Comparison of ENCODE assay signal across 26 mouse cellular contexts in the genomic region with DNA sequence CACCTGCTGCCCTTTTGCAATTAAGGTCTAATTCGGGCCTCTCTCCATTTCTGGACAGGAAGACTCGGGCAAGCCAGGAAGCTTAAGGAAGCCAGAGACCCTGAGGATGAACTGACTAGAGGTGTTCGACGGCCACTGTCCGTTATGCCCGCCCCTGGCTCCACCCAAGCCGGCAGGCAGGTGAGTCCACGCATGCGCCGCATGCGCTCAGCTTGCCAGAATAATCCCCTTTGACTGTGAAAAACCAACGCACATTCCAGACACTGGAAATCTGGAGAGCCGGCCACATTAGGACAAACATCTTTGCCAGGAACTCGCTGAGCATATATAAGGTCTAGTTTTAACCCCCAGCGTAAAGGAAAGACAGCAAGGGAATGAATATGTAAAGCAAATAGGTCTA. TPM values are rescaled to one million over a fixed set of nuclear protein-coding genes. Genes with fewer than 3 reads are reported as not detected.
DNase-seq lines count a peak whose midpoint lies in the region; ATAC-seq and TF ChIP-seq lines count a peak whose summit lies in the region.
"Had no signal": no experiment of that assay in that cellular context is flagged by ENCODE, and none has a peak within 500 bp of the region (broad histone marks: within the 10 kb centered on the region; RNA-seq: fewer than 3 reads in every experiment).

No protein-coding gene starts in this region.

- peak; percentile 1 for DNase-seq in cerebellum, adult 11 months
- DNase-seq in cerebellum, adult 8-10 months, result no peak
- DNase-seq in heart, adult 11 months, result peak; percentile 82
- DNase-seq in heart, adult 2 months, result no peak
- no peak for DNase-seq in hindbrain, postnatal 0 days (ENCODE audit: low spot score)
- DNase-seq: adrenal gland, adult 8-10 months; adrenal gland, postnatal 36 days; B cell, adult 2 months; forebrain, postnatal 0 days; gastrocnemius, postnatal 36 days; kidney, adult 11 months; kidney, adult 9 months had no signal

- 85% methylated on average over 15 of the region's 15 CpGs for WGBS in heart, adult 2 months
- WGBS in hindbrain, embryonic 13.5 days, result 90% methylated on average over 15 of the region's 15 CpGs
- 86% methylated on average over 15 of the region's 15 CpGs for WGBS in hindbrain, postnatal 0 days
- WGBS in forebrain, embryonic 13.5 days, result 88% methylated on average over 15 of the region's 15 CpGs

- peaks cover 6% of the 10 kb centered on the region; the same call in 1 of the 2 replicates for H3K79me2 ChIP-seq in heart, adult 2 months (replicated peaks; ENCODE audit: control insufficient read depth, insufficient read depth, low read length)

- H3K36me3 ChIP-seq in heart, adult 2 months (ENCODE audit: control insufficient read depth, insufficient read depth, low read length), result no peaks in the 10 kb centered on the region
- H3K36me3 ChIP-seq in hindbrain, embryonic 13.5 days, result peaks cover 31% of the 10 kb centered on the region
- no peaks in the 10 kb centered on the region; the same call in 1 of the 2 replicates for H3K36me3 ChIP-seq in hindbrain, postnatal 0 days (ENCODE audit: insufficient read depth, low read length)
- H3K36me3 ChIP-seq in E14TG2a.4 (ENCODE audit: insufficient read depth, low read length), result peaks cover 51% of the 10 kb centered on the region
- peaks cover 40% of the 10 kb centered on the region for H3K36me3 ChIP-seq in forebrain, embryonic 13.5 days (ENCODE audit: poor library complexity, severe bottlenecking)

- H3K4me2 ChIP-seq in hindbrain, embryonic 13.5 days, result no peak overlapping the region
- H3K4me2 ChIP-seq in hindbrain, postnatal 0 days (ENCODE audit: low read depth, low read length), result no peak overlapping the region
- no peak overlapping the region for H3K4me2 ChIP-seq in forebrain, embryonic 13.5 days
- H3K4me2 ChIP-seq: embryonic facial prominence, embryonic 13.5 days; forebrain, embryonic 12.5 days had no signal

- no peaks in the 10 kb centered on the region for H3K9me3 ChIP-seq in hindbrain, embryonic 13.5 days
- no peaks in the 10 kb centered on the region for H3K9me3 ChIP-seq in hindbrain, postnatal 0 days (ENCODE audit: low read length)
- H3K9me3 ChIP-seq in E14TG2a.4 (ENCODE audit: low read length), result no peaks in the 10 kb centered on the region
- H3K9me3 ChIP-seq in forebrain, embryonic 13.5 days (replicated peaks), result no peaks in the 10 kb centered on the region
- H3K9me3 ChIP-seq: embryonic facial prominence, embryonic 13.5 days; forebrain, embryonic 12.5 days had no signal

- no peak overlapping the region for H3K4me3 ChIP-seq in heart, adult 2 months
- H3K4me3 ChIP-seq in hindbrain, embryonic 13.5 days, result no peak overlapping the region
- H3K4me3 ChIP-seq in hindbrain, postnatal 0 days (ENCODE audit: low read length), result no peak overlapping the region
- peak overlapping the region; percentile 29; the same call in 1 of the 2 replicates for H3K4me3 ChIP-seq in E14TG2a.4 (replicated peaks; ENCODE audit: low read length)
- H3K4me3 ChIP-seq in forebrain, embryonic 13.5 days, result no peak overlapping the region
- H3K4me3 ChIP-seq: embryonic facial prominence, embryonic 13.5 days; forebrain, embryonic 12.5 days had no signal

- no peak for TF ChIP-seq EP300 in heart, adult 2 months (IDR thresholded peaks at IDR 0.05; ENCODE audit: insufficient read depth, low read depth, low read length)

- no peak overlapping the region for H3K9ac ChIP-seq in heart, adult 2 months (ENCODE audit: low read depth, low read length)
- peak overlapping the region; percentile 16; the same call in 1 of the 2 replicates for H3K9ac ChIP-seq in hindbrain, embryonic 13.5 days
- H3K9ac ChIP-seq in hindbrain, postnatal 0 days (replicated peaks; ENCODE audit: low read length), result no peak overlapping the region; the same call in 1 of the 2 replicates
- H3K9ac ChIP-seq in forebrain, embryonic 13.5 days, result no peak overlapping the region
- H3K9ac ChIP-seq: embryonic facial prominence, embryonic 13.5 days; forebrain, embryonic 12.5 days; forebrain, postnatal 0 days had no signal

- TF ChIP-seq CTCF in heart, adult 2 months (IDR thresholded peaks at IDR 0.05), result no peak
- no peak for TF ChIP-seq CTCF in hindbrain, postnatal 0 days (IDR thresholded peaks at IDR 0.05; ENCODE audit: low read depth)
- no peak for TF ChIP-seq CTCF in E14TG2a.4 (conservative IDR thresholded peaks at IDR 0.05; ENCODE audit: low read length)

- H3K27ac ChIP-seq in heart, adult 2 months, result no peak overlapping the region
- H3K27ac ChIP-seq in hindbrain, embryonic 13.5 days, result no peak overlapping the region
- H3K27ac ChIP-seq in hindbrain, postnatal 0 days, result no peak overlapping the region
- no peak overlapping the region for H3K27ac ChIP-seq in forebrain, embryonic 13.5 days
- H3K27ac ChIP-seq: embryonic facial prominence, embryonic 13.5 days; forebrain, embryonic 12.5 days had no signal

- intact Hi-C loops in heart, adult 2 months (cut with DNase I), result no loop called here

- H3K27me3 ChIP-seq in heart, adult 2 months (ENCODE audit: control insufficient read depth, insufficient read depth, low read length), result no peaks in the 10 kb centered on the region
- H3K27me3 ChIP-seq in hindbrain, embryonic 13.5 days, result no peaks in the 10 kb centered on the region
- H3K27me3 ChIP-seq in hindbrain, postnatal 0 days (ENCODE audit: insufficient read depth, low read length), result no peaks in the 10 kb centered on the region
- H3K27me3 ChIP-seq in E14TG2a.4 (ENCODE audit: insufficient read depth, low read length), result no peaks in the 10 kb centered on the region
- no peaks in the 10 kb centered on the region for H3K27me3 ChIP-seq in forebrain, embryonic 13.5 days
- H3K27me3 ChIP-seq: embryonic facial prominence, embryonic 13.5 days; forebrain, embryonic 12.5 days had no signal

- ATAC-seq in hindbrain, embryonic 13.5 days (ENCODE audit: low FRiP score), result no peak
- ATAC-seq in hindbrain, postnatal 0 days, result no peak
- ATAC-seq in forebrain, embryonic 13.5 days, result no peak
- ATAC-seq: CD4-positive, CD25-positive, alpha-beta regulatory T cell, adult 4 months; forebrain, postnatal 0 days; hindbrain, embryonic 16.5 days had no signal

- H3K4me1 ChIP-seq in heart, adult 2 months (ENCODE audit: control insufficient read depth, insufficient read depth, low read length), result peaks cover 12% of the 10 kb centered on the region
- H3K4me1 ChIP-seq in hindbrain, embryonic 13.5 days (replicated peaks), result peaks cover 83% of the 10 kb centered on the region
- peaks cover 14% of the 10 kb centered on the region; the same call in 1 of the 2 replicates for H3K4me1 ChIP-seq in hindbrain, postnatal 0 days (ENCODE audit: insufficient read depth, low read length)
- H3K4me1 ChIP-seq in E14TG2a.4 (replicated peaks; ENCODE audit: low read depth, low read length), result peaks cover 79% of the 10 kb centered on the region
- peaks cover 40% of the 10 kb centered on the region for H3K4me1 ChIP-seq in forebrain, embryonic 13.5 days

- no peak for TF ChIP-seq POLR2A in heart, adult 2 months (IDR thresholded peaks at IDR 0.05; ENCODE audit: insufficient read depth, low read depth, low read length)

RNA-seq across cellular contexts. Expression of gene Ndufb7, which starts 16.8 kb away (rescaled TPM):
- total RNA-seq in heart, adult 2 months (2021), result 100 to 1,000 TPM; 620 to 733 TPM
- 1,081 and 1,159 TPM in 2 replicates for polyA plus RNA-seq in heart, adult 2 months (2012; rRNA removed)
- 375 and 381 TPM in 2 replicates for polyA plus RNA-seq in hindbrain, embryonic 13.5 days (2015; fragmentation: Nextera tagmentation; extraction: Ambion mirVana)
- 124 and 186 TPM in 2 replicates for total RNA-seq in hindbrain, postnatal 0 days (2014; rRNA removed)
- 436 and 442 TPM in 2 replicates for polyA plus RNA-seq in hindbrain, postnatal 0 days (2015; fragmentation: Nextera tagmentation; extraction: Ambion mirVana)
- polyA plus RNA-seq in forebrain, embryonic 13.5 days (2015; fragmentation: Nextera tagmentation; extraction: Ambion mirVana), result 393 and 412 TPM in 2 replicates

RNA-seq across cellular contexts. Expression of gene Tecr, which starts 24.5 kb away (rescaled TPM):
- total RNA-seq in heart, adult 2 months (2021), result 100 to 1,000 TPM; 445 to 505 TPM
- polyA plus RNA-seq in heart, adult 2 months (2012; rRNA removed), result 772 and 935 TPM in 2 replicates
- 998 and 1,025 TPM in 2 replicates for polyA plus RNA-seq in hindbrain, embryonic 13.5 days (2015; fragmentation: Nextera tagmentation; extraction: Ambion mirVana)
- total RNA-seq in hindbrain, postnatal 0 days (2014; rRNA removed), result 1,283 and 1,409 TPM in 2 replicates
- 1,550 and 1,625 TPM in 2 replicates for polyA plus RNA-seq in hindbrain, postnatal 0 days (2015; fragmentation: Nextera tagmentation; extraction: Ambion mirVana)
- 613 and 652 TPM in 2 replicates for polyA plus RNA-seq in forebrain, embryonic 13.5 days (2015; fragmentation: Nextera tagmentation; extraction: Ambion mirVana)

RNA-seq across cellular contexts. Expression of gene Dnajb1, which starts 24.8 kb away (rescaled TPM):
- total RNA-seq in heart, adult 2 months (2021), result 10 to 100 TPM; 11.3 to 16.8 TPM
- polyA plus RNA-seq in heart, adult 2 months (2012; rRNA removed), result 13.4 and 17.4 TPM in 2 replicates
- 54.1 and 54.2 TPM in 2 replicates for polyA plus RNA-seq in hindbrain, embryonic 13.5 days (2015; fragmentation: Nextera tagmentation; extraction: Ambion mirVana)
- total RNA-seq in hindbrain, postnatal 0 days (2014; rRNA removed), result 35.3 and 42.7 TPM in 2 replicates
- 60.1 and 65.0 TPM in 2 replicates for polyA plus RNA-seq in hindbrain, postnatal 0 days (2015; fragmentation: Nextera tagmentation; extraction: Ambion mirVana)
- polyA plus RNA-seq in forebrain, embryonic 13.5 days (2015; fragmentation: Nextera tagmentation; extraction: Ambion mirVana), result 59.4 and 61.9 TPM in 2 replicates

RNA-seq across cellular contexts. Expression of gene Olfr370, which starts 47.7 kb away (rescaled TPM):
- not detected for total RNA-seq in heart, adult 2 months (2021)
- polyA plus RNA-seq in heart, adult 2 months (2012; rRNA removed), result not detected in 2 replicates
- 0.05 and 0.09 TPM in 2 replicates for polyA plus RNA-seq in hindbrain, embryonic 13.5 days (2015; fragmentation: Nextera tagmentation; extraction: Ambion mirVana)
- total RNA-seq in hindbrain, postnatal 0 days (2014; rRNA removed), result 0.05 TPM in 1 of 2 replicates, not detected in the other
- 0.08 TPM in 1 of 2 replicates, not detected in the other for polyA plus RNA-seq in hindbrain, postnatal 0 days (2015; fragmentation: Nextera tagmentation; extraction: Ambion mirVana)
- polyA plus RNA-seq in forebrain, embryonic 13.5 days (2015; fragmentation: Nextera tagmentation; extraction: Ambion mirVana), result 0.15 TPM in 1 of 2 replicates, not detected in the other
- total RNA-seq: adrenal gland, adult 8-10 months; adrenal gland, postnatal 36 days; forebrain, postnatal 0 days; gastrocnemius, adult 18-20 months; gastrocnemius, postnatal 36 days; heart, adult 18-20 months; heart, postnatal 25 days; MEL had no signal
- polyA plus RNA-seq: cortical plate, adult 2 months; embryonic facial prominence, embryonic 13.5 days; forebrain, embryonic 12.5 days; forebrain, postnatal 0 days; heart, embryonic 16.5 days; intestine, embryonic 14.5 days had no signal

Comparison
In these comparisons a context has a peak if more than half of its experiments do, and no peak if none do; other contexts are left out.
1. DNase-seq: peak in cerebellum, adult 11 months (single experiment) and heart, adult 11 months (single experiment); none in cerebellum, adult 8-10 months (single experiment), heart, adult 2 months (0 of 2) and hindbrain, postnatal 0 days (single experiment).